In the genomic region with DNA sequence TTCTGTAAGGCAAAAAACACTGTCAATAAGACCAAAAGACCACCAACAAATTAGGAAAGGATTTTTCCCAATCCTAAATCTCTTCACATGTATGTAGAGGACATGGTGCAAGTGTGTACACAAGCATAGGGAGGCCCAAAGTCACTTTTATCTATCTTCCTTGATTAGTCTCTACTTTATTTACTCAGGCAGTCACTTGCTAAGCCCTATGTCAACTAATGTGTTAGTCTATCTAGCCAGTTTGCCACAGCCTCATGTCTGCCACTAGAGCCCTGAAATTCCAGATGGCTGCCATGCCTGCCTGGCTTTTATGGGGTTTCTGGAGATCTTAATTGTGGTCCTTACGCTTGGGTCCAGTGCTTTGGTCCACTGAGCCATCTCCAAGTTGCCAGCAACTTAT, we compare ENCODE assay signal across 24 mouse cellular contexts.
DNase-seq lines count a peak whose midpoint lies in the region; ATAC-seq and TF ChIP-seq lines count a peak whose summit lies in the region.
"Had no signal": no experiment of that assay in that cellular context is flagged by ENCODE, and none has a peak within 500 bp of the region (broad histone marks: within the 10 kb centered on the region; RNA-seq: fewer than 3 reads in every experiment).

No protein-coding gene starts in this region.

- TF ChIP-seq CTCF in kidney, adult 2 months (conservative IDR thresholded peaks at IDR 0.05; ENCODE audit: insufficient read depth, insufficient read length, low read depth, low read length), result no peak
- TF ChIP-seq CTCF in kidney, postnatal 0 days (IDR thresholded peaks at IDR 0.05; ENCODE audit: low read depth), result no peak

- no peaks in the 10 kb centered on the region for H3K27me3 ChIP-seq in kidney, embryonic 14.5 days (ENCODE audit: control insufficient read depth, insufficient read depth, low read length)
- H3K27me3 ChIP-seq in kidney, adult 2 months (replicated peaks; ENCODE audit: control insufficient read depth, insufficient read depth, low read length), result no peaks in the 10 kb centered on the region
- no peaks in the 10 kb centered on the region for H3K27me3 ChIP-seq in kidney, postnatal 0 days (ENCODE audit: insufficient read depth, low read length)
- no peaks in the 10 kb centered on the region for H3K27me3 ChIP-seq in stomach, embryonic 15.5 days (replicated peaks)
- H3K27me3 ChIP-seq: embryonic facial prominence, embryonic 13.5 days; forebrain, embryonic 12.5 days; forebrain, embryonic 15.5 days; heart, embryonic 13.5 days; hindbrain, embryonic 12.5 days; hindbrain, embryonic 15.5 days had no signal

- no peak for TF ChIP-seq POLR2A in kidney, adult 2 months (IDR thresholded peaks at IDR 0.05; ENCODE audit: low read depth, low read length)

- no peaks in the 10 kb centered on the region for H3K36me3 ChIP-seq in kidney, embryonic 14.5 days (ENCODE audit: control insufficient read depth, insufficient read depth, low read length)
- H3K36me3 ChIP-seq in kidney, adult 2 months (ENCODE audit: control insufficient read depth, insufficient read depth, low read length), result no peaks in the 10 kb centered on the region
- H3K36me3 ChIP-seq in kidney, postnatal 0 days (ENCODE audit: insufficient read depth, low read length), result no peaks in the 10 kb centered on the region
- H3K36me3 ChIP-seq in stomach, embryonic 15.5 days, result no peaks in the 10 kb centered on the region
- H3K36me3 ChIP-seq: embryonic facial prominence, embryonic 13.5 days; forebrain, embryonic 12.5 days; forebrain, embryonic 15.5 days; heart, embryonic 10.5 days; heart, embryonic 13.5 days; hindbrain, embryonic 12.5 days; hindbrain, embryonic 15.5 days had no signal

- H3K9me3 ChIP-seq in kidney, embryonic 14.5 days (ENCODE audit: control insufficient read depth, low read length), result no peaks in the 10 kb centered on the region
- no peaks in the 10 kb centered on the region for H3K9me3 ChIP-seq in kidney, postnatal 0 days (replicated peaks; ENCODE audit: low read length)
- H3K9me3 ChIP-seq in stomach, embryonic 15.5 days, result no peaks in the 10 kb centered on the region
- H3K9me3 ChIP-seq: embryonic facial prominence, embryonic 13.5 days; forebrain, embryonic 12.5 days; forebrain, embryonic 15.5 days; heart, embryonic 10.5 days; heart, embryonic 13.5 days; hindbrain, embryonic 12.5 days; hindbrain, embryonic 15.5 days had no signal

- DNase-seq in kidney, adult 2 months, result no peak
- peak; percentile 29 for DNase-seq in kidney, postnatal 0 days (ENCODE audit: low spot score)
- no peak for DNase-seq in kidney, postnatal 4 days
- DNase-seq in frontal cortex, postnatal 36 days (ENCODE audit: low spot score in 2 of 2), result no peak
- DNase-seq: adrenal gland, adult 2 months; adrenal gland, postnatal 14 days; cerebellum, adult 11 months; cerebellum, adult 2 months; cerebellum, adult 9-11 months; cerebellum, postnatal 25 days; gastrocnemius, postnatal 10 days; gastrocnemius, postnatal 36 days; heart, adult 2 months had no signal

- 50% methylated on average over 1 of the region's 1 CpGs for WGBS in kidney, embryonic 14.5 days
- WGBS in kidney, adult 2 months, result 52% methylated on average over 1 of the region's 1 CpGs
- WGBS in kidney, postnatal 0 days, result 48% methylated on average over 1 of the region's 1 CpGs
- WGBS in stomach, embryonic 15.5 days, result 71% methylated on average over 1 of the region's 1 CpGs

- H3K27ac ChIP-seq in kidney, embryonic 14.5 days (ENCODE audit: low read depth, low read length), result no peak overlapping the region
- no peak overlapping the region for H3K27ac ChIP-seq in kidney, adult 2 months (ENCODE audit: insufficient read depth, low read depth, low read length)
- H3K27ac ChIP-seq in kidney, postnatal 0 days, result no peak overlapping the region
- H3K27ac ChIP-seq in stomach, embryonic 15.5 days, result no peak overlapping the region
- H3K27ac ChIP-seq: embryonic facial prominence, embryonic 13.5 days; forebrain, embryonic 12.5 days; forebrain, embryonic 15.5 days; heart, adult 2 months; heart, embryonic 10.5 days; heart, embryonic 13.5 days; hindbrain, embryonic 12.5 days; hindbrain, embryonic 15.5 days had no signal

- H3K4me1 ChIP-seq in kidney, embryonic 14.5 days (ENCODE audit: control insufficient read depth, insufficient read depth, low read length), result no peaks in the 10 kb centered on the region
- H3K4me1 ChIP-seq in kidney, adult 2 months (ENCODE audit: control insufficient read depth, insufficient read depth, low read length), result no peaks in the 10 kb centered on the region
- no peaks in the 10 kb centered on the region for H3K4me1 ChIP-seq in kidney, postnatal 0 days (replicated peaks; ENCODE audit: insufficient read depth, low read length)
- no peaks in the 10 kb centered on the region for H3K4me1 ChIP-seq in stomach, embryonic 15.5 days
- H3K4me1 ChIP-seq: forebrain, embryonic 12.5 days; hindbrain, embryonic 12.5 days; hindbrain, embryonic 15.5 days had no signal

- no peak overlapping the region for H3K4me2 ChIP-seq in kidney, embryonic 14.5 days (replicated peaks; ENCODE audit: low read depth, low read length)
- H3K4me2 ChIP-seq in kidney, postnatal 0 days (ENCODE audit: low read length), result no peak overlapping the region
- no peak overlapping the region for H3K4me2 ChIP-seq in stomach, embryonic 15.5 days
- H3K4me2 ChIP-seq: embryonic facial prominence, embryonic 13.5 days; forebrain, embryonic 12.5 days; forebrain, embryonic 15.5 days; heart, embryonic 13.5 days; hindbrain, embryonic 12.5 days; hindbrain, embryonic 15.5 days had no signal

- H3K4me3 ChIP-seq in kidney, embryonic 14.5 days (ENCODE audit: low read length), result no peak overlapping the region
- no peak overlapping the region for H3K4me3 ChIP-seq in kidney, adult 2 months (ENCODE audit: insufficient read depth, low read depth, low read length)
- H3K4me3 ChIP-seq in kidney, postnatal 0 days (replicated peaks; ENCODE audit: low read depth, low read length), result no peak overlapping the region
- H3K4me3 ChIP-seq in stomach, embryonic 15.5 days (replicated peaks), result no peak overlapping the region
- H3K4me3 ChIP-seq: embryonic facial prominence, embryonic 13.5 days; erythroblast, embryonic 14.5 days; forebrain, embryonic 12.5 days; forebrain, embryonic 15.5 days; heart, adult 2 months; heart, embryonic 10.5 days; heart, embryonic 13.5 days; hindbrain, embryonic 12.5 days; hindbrain, embryonic 15.5 days had no signal

- peak; percentile 66; the same call in 1 of the 2 replicates for ATAC-seq in kidney, embryonic 14.5 days (ENCODE audit: low FRiP score, low TSS enrichment)
- ATAC-seq in kidney, postnatal 0 days (replicated peaks; ENCODE audit: low FRiP score, low read depth), result no peak
- ATAC-seq in stomach, embryonic 15.5 days (ENCODE audit: insufficient read depth, low FRiP score, low read depth), result peak; percentile 27; the same call in 1 of the 2 replicates
- ATAC-seq: CD4-positive, CD25-positive, alpha-beta regulatory T cell, adult 4 months; forebrain, embryonic 15.5 days had no signal

- H3K9ac ChIP-seq in kidney, embryonic 14.5 days (ENCODE audit: low read depth, low read length), result no peak overlapping the region
- no peak overlapping the region for H3K9ac ChIP-seq in kidney, postnatal 0 days (ENCODE audit: low read depth, low read length)
- no peak overlapping the region for H3K9ac ChIP-seq in stomach, embryonic 15.5 days
- H3K9ac ChIP-seq: embryonic facial prominence, embryonic 13.5 days; forebrain, embryonic 12.5 days; forebrain, embryonic 15.5 days; heart, embryonic 13.5 days; hindbrain, embryonic 12.5 days; hindbrain, embryonic 15.5 days had no signal
